Mouse (Mus musculus): ENCODE data around the gene Kdm5d. TPM values are rescaled to one million over a fixed set of nuclear protein-coding genes. Genes with fewer than 3 reads are reported as not detected.

The Kdm5d gene
- not detected in 2 replicates for polyA plus RNA-seq (2012; rRNA removed)

DNA sequence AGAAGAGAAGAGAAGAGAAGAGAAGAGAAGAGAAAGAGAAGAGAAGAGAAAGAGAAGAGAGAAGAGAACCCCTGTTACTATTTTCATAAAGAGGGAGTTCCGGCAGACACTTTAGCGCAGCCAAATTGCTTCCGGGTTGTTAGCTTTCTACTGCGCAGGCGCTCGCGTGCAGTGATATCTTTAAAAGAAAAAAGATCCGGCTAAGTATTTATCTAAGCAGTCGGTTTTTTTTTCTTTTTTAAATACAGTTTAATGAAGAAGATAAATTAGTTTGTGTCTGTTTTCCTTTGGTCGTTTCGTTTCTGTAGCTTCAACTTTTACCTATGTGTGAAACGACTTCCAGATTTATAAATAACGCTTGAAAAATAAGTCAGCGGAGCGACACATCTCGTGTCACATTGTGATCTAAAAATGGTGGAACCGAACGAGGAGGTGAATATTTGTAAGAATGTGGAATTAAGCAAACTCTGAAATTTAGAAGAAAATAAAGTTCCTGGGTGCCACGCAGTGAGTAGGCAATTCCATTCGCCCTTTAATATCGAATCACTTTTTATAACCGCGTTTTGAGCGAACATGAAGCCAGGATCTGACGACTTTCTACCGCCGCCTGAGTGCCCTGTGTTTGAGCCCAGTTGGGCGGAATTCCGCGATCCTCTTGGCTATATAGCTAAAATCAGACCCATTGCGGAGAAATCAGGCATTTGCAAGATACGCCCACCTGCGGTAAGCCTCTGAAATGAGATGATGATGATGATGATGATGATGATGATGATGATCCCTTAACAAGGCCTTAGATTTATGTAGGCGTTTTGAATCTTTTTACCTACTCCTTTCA lies at the start of gene Kdm5d:
Kdm5d (plus strand) TSS at position 396 of the 835 bp plus-strand sequence.

Other genes starting within 250 kb of the Kdm5d start
- not detected in 2 replicates for gene Zfy1, start 100.4 kb upstream of the Kdm5d start, polyA plus RNA-seq (2012; rRNA removed)
- gene Uba1y, start 79.1 kb upstream of the Kdm5d start, polyA plus RNA-seq (2012; rRNA removed): not detected in 2 replicates
- not detected in 2 replicates for gene Eif2s3y, start 112.8 kb downstream of the Kdm5d start, polyA plus RNA-seq (2012; rRNA removed)

All from ovary, adult 2 months (tissue).